ENCODE assay signal across 8 mouse cellular contexts in genomic region chr10:25118674-25119670, GRCm38 (mm10).
DNase-seq lines count a peak whose midpoint lies in the region; ATAC-seq and TF ChIP-seq lines count a peak whose summit lies in the region.

No protein-coding gene starts in this region.

- intact Hi-C loops in heart, postnatal 36 days (cut with DNase I) = no loop called here

- peak overlapping the region; percentile 22; the same call in 1 of the 2 replicates for H3K9ac ChIP-seq in liver, embryonic 13.5 days

- peak overlapping the region; percentile 13; the same call in 1 of the 2 replicates for H3K27ac ChIP-seq in liver, embryonic 13.5 days

- no peak for TF ChIP-seq CTCF in brain, embryonic 14.5 days (IDR thresholded peaks at IDR 0.05; ENCODE audit: borderline replicate concordance, extremely low read depth, insufficient read depth, insufficient read length)

- H3K4me2 ChIP-seq in liver, embryonic 13.5 days = peak overlapping the region; percentile 59

- ATAC-seq in liver, embryonic 13.5 days (ENCODE audit: low read depth) = peak; percentile 91

- H3K36me3 ChIP-seq in liver, embryonic 13.5 days = no peaks in the 10 kb centered on the region

- peaks cover 35% of the 10 kb centered on the region for H3K4me1 ChIP-seq in liver, embryonic 13.5 days (replicated peaks)

- no peak for TF ChIP-seq POLR2A in brain, embryonic 14.5 days (IDR thresholded peaks at IDR 0.05; ENCODE audit: borderline replicate concordance, extremely low read depth, insufficient read depth, insufficient read length, poor library complexity, severe bottlenecking)

- H3K9me3 ChIP-seq in liver, embryonic 13.5 days (replicated peaks) = no peaks in the 10 kb centered on the region

- no peaks in the 10 kb centered on the region for H3K27me3 ChIP-seq in liver, embryonic 13.5 days

- H3K4me3 ChIP-seq in liver, embryonic 13.5 days (replicated peaks) = peak overlapping the region; percentile 21

- peak; percentile 12 for DNase-seq in heart, adult 8-10 months (ENCODE audit: low spot score)
- DNase-seq in heart, postnatal 36 days = no peak
- peak; percentile 17 for DNase-seq in brain, embryonic 14.5 days (ENCODE audit: low read depth)
- DNase-seq in liver, embryonic 13.5 days = peak; percentile 63
- peak; percentile 17 to 58 for DNase-seq in spleen, postnatal 10 days (ENCODE audit: low spot score in 2 of 2)
- DNase-seq in retina, postnatal 1 day = no peak
- no peak for DNase-seq in cerebellum, adult 18-20 months
- DNase-seq in cerebellum, adult 9-11 months = no peak

- 10% methylated on average over 17 of the region's 17 CpGs for whole genome bisulfite sequencing in liver, embryonic 13.5 days (ENCODE audit: insufficient replicate concordance)

Comparison
In these comparisons a context has a peak if more than half of its experiments do, and no peak if none do; other contexts are left out.
1. DNase-seq: peak in heart, adult 8-10 months (single experiment), brain, embryonic 14.5 days (single experiment), liver, embryonic 13.5 days (single experiment) and spleen, postnatal 10 days (2 of 2); none in heart, postnatal 36 days (0 of 2), retina, postnatal 1 day (single experiment), cerebellum, adult 18-20 months (0 of 2) and cerebellum, adult 9-11 months (single experiment).